Mouse (Mus musculus) embryonic fibroblast, embryonic 13.5 days (primary cell): ENCODE data around the gene Rpn2. TPM values are rescaled to one million over a fixed set of nuclear protein-coding genes. Genes with fewer than 3 reads are reported as not detected.

Experiments used
- H3K27ac ChIP-seq: 2 replicates; pipeline ENCODE4 v1.5.1; 2012; ENCODE audit warnings: low read length, control low read depth, inconsistent platforms; ENCODE audit not compliant: insufficient read depth
- H3K4me1 ChIP-seq: 2 replicates; pipeline ENCODE4 v1.6.1; 2011; ENCODE audit warnings: low read length; ENCODE audit not compliant: control insufficient read depth, insufficient read depth
- H3K4me3 ChIP-seq: 2 replicates; pipeline ENCODE4 v1.5.1; 2011; ENCODE audit warnings: mild to moderate bottlenecking, control low read depth, low read length; ENCODE audit not compliant: insufficient read depth
- CTCF ChIP-seq: IDR thresholded peaks from 2 replicates; pipeline ENCODE4 v1.5.1; 2011; ENCODE audit warnings: mild to moderate bottlenecking, control low read depth, low read length, moderate library complexity, borderline replicate concordance; ENCODE audit not compliant: insufficient read depth
- POLR2A ChIP-seq: IDR thresholded peaks from 2 replicates; pipeline ENCODE4 v1.6.1; 2011; ENCODE audit warnings: low read depth, mild to moderate bottlenecking, control low read depth, low read length, moderate library complexity
- polyA plus RNA-seq: library from polyadenylated mRNA; stranded (reverse); fragments of >200 nt; gene quantifications from 2 replicates; pipeline ENCODE4 v1.2.4, GENCODE M21; 2011; ENCODE audit warnings: low read depth; ENCODE audit not compliant: missing spikeins, insufficient read length

Gene Rpn2
- polyA plus RNA-seq, 1 experiment: 394 TPM

GRCm38 (mm10) chr2:157307715-157308265 is 29.0 kb downstream of the Rpn2 start:
- Histone ChIP-seq H3K4me1 (no peaks in the 10 kb centered on the region), H3K27ac (no peak overlapping the region), H3K4me3 (no peak overlapping the region)
- no peak for TF ChIP-seq CTCF
- no peak for TF ChIP-seq POLR2A

- no peak overlapping the region for H3K4me3 ChIP-seq
- TF ChIP-seq POLR2A: no peak
- TF ChIP-seq CTCF: no peak
- H3K4me1 ChIP-seq: no peaks in the 10 kb centered on the region
- H3K27ac ChIP-seq: no peak overlapping the region
Measured at GRCm38 (mm10) chr2:157308273-157308917, 29.6 kb downstream of the Rpn2 start.

- TF ChIP-seq POLR2A (no peak), CTCF (no peak)
- Histone ChIP-seq H3K4me1 (no peaks in the 10 kb centered on the region), H3K27ac (no peak overlapping the region), H3K4me3 (no peak overlapping the region)
Measured at GRCm38 (mm10) chr2:157309611-157310010, 30.8 kb downstream of the Rpn2 start.

GRCm38 (mm10) chr2:157310963-157311637 is 32.3 kb downstream of the Rpn2 start:
- Histone ChIP-seq H3K4me1 (no peaks in the 10 kb centered on the region), H3K4me3 (no peak overlapping the region), H3K27ac (no peak overlapping the region)
- TF ChIP-seq POLR2A: no peak
- no peak for TF ChIP-seq CTCF

DNA sequence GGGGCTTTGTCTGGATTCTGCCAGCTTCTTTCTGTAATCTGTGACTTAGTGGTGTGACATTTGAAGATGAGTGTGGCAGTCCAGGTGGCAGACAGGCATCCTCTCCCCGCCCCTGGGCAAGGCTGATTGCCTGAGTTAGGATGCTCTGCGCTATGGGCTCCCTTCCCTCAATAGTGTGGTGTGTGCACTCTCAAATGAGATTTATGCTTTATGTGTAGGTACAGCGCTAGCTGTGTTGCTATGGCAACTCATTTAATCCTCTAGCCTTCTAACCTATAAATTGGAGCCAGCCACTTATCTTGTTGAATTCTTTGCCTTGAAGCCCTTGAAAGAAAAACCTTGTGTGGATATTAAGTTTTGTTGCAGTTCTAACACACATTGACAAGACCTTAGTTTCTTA is 34.9 kb downstream of the Rpn2 start:
- TF ChIP-seq POLR2A (no peak), CTCF (no peak)
- Histone ChIP-seq H3K4me3 (no peak overlapping the region), H3K4me1 (no peaks in the 10 kb centered on the region), H3K27ac (no peak overlapping the region)

GRCm38 (mm10) chr2:157314310-157314709 is 35.5 kb downstream of the Rpn2 start:
- no peak overlapping the region for H3K27ac ChIP-seq
- TF ChIP-seq CTCF (no peak), POLR2A (no peak)
- no peak overlapping the region for H3K4me3 ChIP-seq
- no peaks in the 10 kb centered on the region for H3K4me1 ChIP-seq

DNA sequence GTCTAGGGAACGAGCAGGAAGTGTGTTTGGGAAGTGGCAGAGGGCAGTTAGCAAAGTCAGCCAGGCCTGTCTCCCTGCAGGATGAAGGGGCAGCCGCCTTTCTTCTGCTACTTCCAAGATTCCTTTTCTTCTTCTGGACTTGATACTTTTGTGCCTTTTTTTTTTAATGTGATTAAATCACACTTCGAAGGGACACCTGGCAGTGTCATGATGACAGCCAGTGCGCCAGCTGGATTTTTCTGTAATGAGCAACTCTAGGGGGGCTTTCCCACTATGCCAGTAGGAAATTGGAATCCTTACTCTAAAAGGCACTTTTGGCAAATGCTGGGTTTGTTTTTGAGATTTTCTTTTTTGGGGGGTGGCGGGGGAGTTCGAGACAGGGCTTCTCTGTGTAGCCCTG is 36.7 kb downstream of the Rpn2 start:
- Histone ChIP-seq H3K4me1 (no peaks in the 10 kb centered on the region), H3K27ac (no peak overlapping the region), H3K4me3 (no peak overlapping the region)
- TF ChIP-seq POLR2A: no peak
- TF ChIP-seq CTCF: no peak

DNA sequence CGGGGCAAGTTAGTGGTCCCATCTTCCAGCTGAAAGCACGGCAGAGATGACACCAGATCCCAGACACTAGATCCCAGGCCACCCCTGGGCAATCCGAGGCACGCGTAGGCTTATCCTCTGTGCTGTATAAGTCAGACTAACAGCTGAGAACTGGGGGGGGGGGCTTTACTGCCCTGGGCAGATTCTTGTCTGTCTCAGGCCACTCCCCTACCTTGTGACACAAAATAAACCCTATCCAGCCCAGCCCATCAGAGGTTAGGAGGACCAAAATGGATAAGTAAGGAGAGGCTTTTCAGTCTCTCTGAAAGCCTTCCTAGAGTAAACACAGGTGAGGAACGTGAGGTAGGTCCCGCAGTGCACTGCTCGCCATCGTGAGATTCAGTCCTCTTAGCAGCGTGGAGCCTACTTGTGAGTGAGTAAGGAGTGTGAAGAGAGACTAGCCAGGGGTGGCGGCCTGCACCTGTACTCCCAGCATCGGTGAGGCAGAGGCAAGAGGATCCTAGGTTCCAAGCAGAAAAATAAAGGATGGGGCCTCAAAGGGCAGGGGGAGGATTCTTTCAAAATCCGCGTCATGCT is 37.6 kb downstream of the Rpn2 start:
- Histone ChIP-seq H3K27ac (no peak overlapping the region), H3K4me1 (no peaks in the 10 kb centered on the region), H3K4me3 (no peak overlapping the region)
- TF ChIP-seq CTCF: no peak
- TF ChIP-seq POLR2A: no peak

DNA sequence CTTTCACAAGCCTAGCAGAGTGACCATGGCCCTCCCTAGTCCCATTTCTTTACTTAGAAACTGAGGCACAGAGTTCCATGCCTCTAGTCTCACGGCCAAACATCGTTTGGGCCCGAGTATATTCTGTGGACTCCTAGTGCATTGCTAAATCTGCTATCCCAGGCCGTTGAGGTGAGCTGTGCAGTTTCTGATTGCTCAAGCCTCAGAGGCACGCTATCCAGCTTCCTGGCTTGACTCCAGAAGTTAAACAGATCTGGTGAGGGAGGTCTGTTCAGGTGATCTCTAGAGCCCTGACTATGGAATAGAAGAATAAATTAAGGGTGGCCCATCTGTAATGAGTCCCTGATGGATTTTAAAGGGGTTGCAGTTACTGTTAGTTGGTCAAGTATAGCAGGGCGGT is 38.4 kb downstream of the Rpn2 start:
- TF ChIP-seq POLR2A: no peak
- no peak for TF ChIP-seq CTCF
- H3K4me3 ChIP-seq: no peak overlapping the region
- H3K27ac ChIP-seq: no peak overlapping the region
- H3K4me1 ChIP-seq: no peaks in the 10 kb centered on the region

DNA sequence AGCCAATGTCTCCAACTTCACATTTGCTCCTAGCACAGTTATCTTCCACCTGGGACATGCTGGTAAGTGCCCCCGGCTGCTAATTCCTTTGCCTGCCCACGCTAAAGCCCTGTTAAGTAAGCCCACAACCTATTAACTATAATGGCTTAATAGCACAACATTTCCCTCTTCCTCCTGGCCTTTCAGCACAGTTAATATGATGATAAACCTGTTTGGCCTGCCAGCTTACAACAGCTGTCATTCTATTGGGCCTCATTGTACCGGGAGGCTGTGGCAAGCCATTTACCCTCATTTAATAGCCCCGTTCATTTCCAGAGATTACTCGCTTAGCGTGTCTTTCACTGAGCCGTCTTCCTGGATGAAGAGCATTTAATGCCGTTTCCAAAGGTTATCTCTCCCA is 41.3 kb downstream of the Rpn2 start:
- H3K27ac ChIP-seq: no peak overlapping the region
- TF ChIP-seq POLR2A (no peak), CTCF (no peak)

More for the DNA sequence above, 41.3 kb downstream of the Rpn2 start:
- H3K4me3 ChIP-seq: no peak overlapping the region
- no peaks in the 10 kb centered on the region for H3K4me1 ChIP-seq
